Mouse (Mus musculus): ENCODE measurements around the gene Rnf41.
A peak's percentile ranks its signal among the peaks of the same experiment; 100 is the strongest.

Gene Rnf41

GRCm38 (mm10) chr10:128411211-128412054 is at the start of gene Rnf41, which contains the start of gene Nabp2:
Gene Rnf41 (plus strand): TSS chr10:128411657.
Gene Nabp2 (minus strand): TSS chr10:128411492.
- peak; percentile 82 for DNase-seq (ENCODE audit: low read depth, low spot score)

DNA sequence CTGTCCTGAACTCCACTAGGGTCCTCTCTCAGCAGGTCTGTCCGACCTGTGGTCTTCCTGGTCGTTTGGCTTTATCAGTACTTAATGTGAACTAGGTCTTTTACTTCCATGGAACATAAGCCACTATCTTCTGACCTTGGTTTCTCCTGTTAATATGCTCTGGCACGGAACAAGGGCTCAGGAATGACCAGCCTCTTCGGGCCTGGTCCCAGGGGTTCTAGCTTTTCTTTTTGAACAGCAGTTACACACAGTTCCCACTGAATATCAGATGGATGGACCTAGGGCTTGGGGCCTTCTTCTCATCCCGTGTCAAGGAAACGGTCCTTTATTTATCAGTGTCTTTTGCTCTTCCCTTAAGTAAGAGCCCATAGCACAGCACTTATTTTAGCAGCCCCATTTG is 49.6 kb upstream of the Rnf41 start:
- no peak for DNase-seq (ENCODE audit: low read depth, low spot score)

- no peak for DNase-seq (ENCODE audit: low read depth, low spot score)
Observed at GRCm38 (mm10) chr10:128362568-128362967, 48.9 kb upstream of the Rnf41 start.

- no peak for DNase-seq (ENCODE audit: low read depth, low spot score)
Observed at GRCm38 (mm10) chr10:128367899-128368401, 43.5 kb upstream of the Rnf41 start.

GRCm38 (mm10) chr10:128368402-128369217 is 42.8 kb upstream of the Rnf41 start, which contains the start of gene Coq10a:
Gene Coq10a (minus strand): TSS chr10:128368997.
- peak; percentile 66 for DNase-seq (ENCODE audit: low read depth, low spot score)

GRCm38 (mm10) chr10:128369218-128369543 is 42.3 kb upstream of the Rnf41 start:
- no peak for DNase-seq (ENCODE audit: low read depth, low spot score)

- no peak for DNase-seq (ENCODE audit: low read depth, low spot score)
Observed at GRCm38 (mm10) chr10:128369599-128369998, 41.9 kb upstream of the Rnf41 start.

DNA sequence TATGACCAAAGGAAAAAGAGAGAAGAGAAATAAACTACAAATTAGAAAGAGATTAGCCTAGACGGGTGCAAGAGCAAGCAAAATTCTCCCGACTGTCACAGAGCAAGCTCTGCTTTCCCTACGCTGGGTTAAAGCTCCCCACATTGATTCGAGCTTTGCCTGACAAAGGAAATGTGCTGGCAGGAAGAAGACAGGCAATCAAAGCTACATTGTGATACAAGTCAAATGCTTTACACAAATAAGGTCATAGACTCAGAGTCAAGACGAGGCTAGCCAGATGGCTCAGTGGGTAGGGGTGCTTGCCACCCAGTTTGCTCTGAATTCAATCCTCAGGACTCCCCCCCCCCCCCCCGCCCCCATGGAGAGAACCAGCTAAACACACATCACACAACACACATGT is 41.4 kb upstream of the Rnf41 start:
- DNase-seq (ENCODE audit: low read depth, low spot score) = no peak

DNA sequence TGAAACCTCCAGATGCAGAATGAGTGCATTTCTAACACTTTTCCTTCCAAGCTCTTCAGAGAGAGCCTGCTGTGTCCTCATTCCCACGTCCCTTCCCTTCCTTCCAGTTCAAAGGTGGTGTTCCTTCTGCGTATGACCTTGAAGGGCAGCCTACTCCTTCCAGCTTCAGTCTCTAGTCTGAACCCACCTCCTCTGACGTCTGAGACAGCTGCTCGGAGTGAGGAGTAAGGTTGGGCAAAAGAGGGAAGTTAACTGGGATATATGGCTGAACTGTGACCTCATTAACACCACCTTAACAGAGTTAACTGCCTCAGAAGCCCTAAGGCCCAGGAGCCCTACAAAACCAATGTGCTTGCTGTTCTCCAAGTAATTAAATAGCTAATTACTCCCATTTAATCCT is 40.9 kb upstream of the Rnf41 start:
- DNase-seq (ENCODE audit: low read depth, low spot score) = no peak

DNA sequence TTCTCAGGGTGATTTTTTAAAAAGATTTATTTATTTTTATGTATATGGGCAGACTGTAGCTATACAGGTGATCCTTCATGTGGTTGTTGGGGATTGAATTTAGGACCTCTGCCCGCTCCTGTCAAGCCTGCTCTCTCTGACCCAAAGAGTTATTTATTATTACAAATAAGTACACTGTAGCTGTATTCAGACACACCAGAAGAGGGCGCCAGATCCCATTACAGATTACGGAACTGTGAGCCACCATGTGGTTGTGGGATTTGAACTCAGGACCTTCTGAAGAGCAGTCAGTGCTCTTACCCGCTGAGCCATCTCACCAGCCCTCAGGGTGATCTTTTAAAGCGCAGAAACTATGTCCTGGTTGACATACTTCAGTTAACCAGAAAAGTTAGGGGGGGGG is 39.3 kb upstream of the Rnf41 start:
- DNase-seq (ENCODE audit: low read depth, low spot score) = no peak

- no peak for DNase-seq (ENCODE audit: low read depth, low spot score)
Observed at GRCm38 (mm10) chr10:128372989-128373748, 38.3 kb upstream of the Rnf41 start.

GRCm38 (mm10) chr10:128374393-128374792 is 37.1 kb upstream of the Rnf41 start:
- no peak for DNase-seq (ENCODE audit: low read depth, low spot score)

DNA sequence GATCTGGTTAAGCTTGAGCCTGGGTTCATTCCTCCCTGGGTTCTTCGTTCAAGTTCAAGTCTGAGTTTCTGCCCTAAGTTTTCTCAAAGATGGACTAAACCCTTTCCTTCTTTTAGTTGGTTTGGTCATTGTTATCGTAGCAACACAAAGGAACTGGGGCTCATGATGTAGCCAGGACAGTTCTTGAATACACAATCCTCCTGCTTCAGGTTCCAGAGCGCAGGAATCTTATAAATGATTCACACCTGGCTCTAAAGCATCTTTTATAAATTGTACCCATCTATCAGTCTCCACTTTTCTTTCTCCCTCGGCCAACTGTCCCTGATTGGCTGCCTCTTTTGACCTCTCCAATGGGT is 35.4 kb upstream of the Rnf41 start:
- no peak for DNase-seq (ENCODE audit: low read depth, low spot score)

GRCm38 (mm10) chr10:128376455-128377211 is 34.8 kb upstream of the Rnf41 start, which contains the start of gene Ankrd52:
Gene Ankrd52 (plus strand): TSS chr10:128377115.
- DNase-seq (ENCODE audit: low read depth, low spot score) = peak; percentile 75

DNA sequence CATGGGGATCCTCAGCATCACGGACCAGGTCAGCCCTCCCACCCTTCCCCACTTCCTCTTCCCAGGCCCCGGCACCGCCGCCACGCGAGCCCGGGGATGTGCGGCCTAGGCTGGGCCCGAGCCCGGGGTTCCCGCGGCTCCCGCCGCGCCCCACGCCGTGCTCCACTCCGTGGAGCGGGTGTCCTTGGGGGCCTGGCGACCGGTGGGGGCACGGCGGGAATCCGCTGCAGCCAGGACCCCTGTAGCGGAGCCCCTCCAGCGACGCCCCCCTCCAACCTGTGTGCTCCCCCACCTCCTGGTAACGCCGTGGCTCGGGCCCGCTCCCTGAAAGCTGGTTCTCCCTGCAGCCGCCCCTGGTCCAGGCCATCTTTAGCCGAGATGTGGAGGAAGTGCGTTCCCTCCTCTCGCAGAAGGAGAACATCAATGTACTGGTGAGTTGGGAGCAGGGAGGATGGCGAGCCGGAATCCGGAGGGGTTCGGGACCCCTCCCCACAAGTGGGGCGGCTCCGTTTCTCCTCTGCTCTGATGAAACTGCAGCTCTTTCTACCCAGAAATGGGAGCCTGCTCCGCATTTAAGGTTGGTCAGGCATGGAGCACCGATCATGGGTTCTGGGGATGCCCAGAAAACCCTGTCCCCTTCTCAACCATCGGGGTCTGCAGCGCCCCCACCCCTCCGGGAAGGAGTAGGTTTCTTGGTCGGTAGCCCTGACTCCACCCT is 34.1 kb upstream of the Rnf41 start:
- no peak for DNase-seq (ENCODE audit: low read depth, low spot score)

- no peak for DNase-seq (ENCODE audit: low read depth, low spot score)
Observed at GRCm38 (mm10) chr10:128377940-128378448, 33.5 kb upstream of the Rnf41 start.

DNA sequence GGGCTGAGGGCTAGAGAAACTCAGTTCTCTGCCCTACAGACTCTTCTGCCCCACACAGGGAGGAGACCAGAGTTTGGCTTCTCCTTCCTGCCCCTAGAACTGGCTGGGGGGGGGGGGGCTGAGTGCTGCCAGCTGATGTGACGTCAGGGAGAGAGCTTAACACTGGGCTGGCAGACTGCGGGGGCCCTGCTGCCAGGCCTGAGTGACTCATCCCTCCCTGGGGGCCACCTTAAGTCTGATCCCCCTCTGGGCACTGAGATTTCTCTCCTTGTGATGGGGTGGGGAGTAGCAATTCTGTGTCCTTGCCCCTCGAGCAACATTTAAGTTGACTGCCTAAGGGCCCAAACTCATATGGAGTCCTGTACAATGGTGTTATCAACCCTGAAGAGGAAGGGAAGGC is 33.0 kb upstream of the Rnf41 start:
- no peak for DNase-seq (ENCODE audit: low read depth, low spot score)

DNA sequence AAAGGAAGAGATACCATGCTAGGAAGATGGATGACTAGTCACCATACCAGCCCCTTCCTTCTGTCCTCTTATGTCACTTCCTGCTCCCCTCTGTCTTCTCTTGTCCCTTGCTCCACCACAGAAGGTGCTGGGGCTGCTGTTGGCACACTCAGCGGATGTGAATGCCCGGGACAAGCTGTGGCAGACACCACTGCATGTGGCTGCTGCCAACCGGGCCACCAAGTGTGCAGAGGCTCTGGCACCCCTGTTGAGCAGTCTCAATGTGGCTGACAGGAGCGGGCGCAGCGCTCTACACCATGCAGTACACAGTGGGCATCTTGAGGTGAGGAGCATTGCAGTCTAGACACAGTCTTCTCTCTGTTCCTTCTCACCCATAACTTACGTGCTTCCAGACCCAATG is 32.2 kb upstream of the Rnf41 start:
- DNase-seq (ENCODE audit: low read depth, low spot score) = no peak

- peak; percentile 28 for DNase-seq (ENCODE audit: low read depth, low spot score)
Observed at GRCm38 (mm10) chr10:128380565-128380964, 30.9 kb upstream of the Rnf41 start.

- DNase-seq (ENCODE audit: low read depth, low spot score) = no peak
Observed at GRCm38 (mm10) chr10:128382482-128382881, 29.0 kb upstream of the Rnf41 start.

Measured in c-Kit-negative CD71-positive TER-119-positive erythroid progenitor cells, embryonic 14.5 days (primary cell).